Mouse (Mus musculus) ZHBTc4 (cell line): ENCODE measurements around the gene Ankrd13a.

Experiments used
- DNase-seq: peaks from one replicate; pipeline ENCODE4 v3.0.0-alpha.2; 2011; ENCODE audit warnings: low read depth, low spot score

Ankrd13a gene

GRCm38 (mm10) chr5:114797253-114797652 is 22.8 kb downstream of the Ankrd13a start:
- DNase-seq = no peak

GRCm38 (mm10) chr5:114799848-114800247 is 25.4 kb downstream of the Ankrd13a start:
- DNase-seq = no peak

GRCm38 (mm10) chr5:114801049-114801448 is 26.6 kb downstream of the Ankrd13a start:
- DNase-seq = peak; percentile 92

GRCm38 (mm10) chr5:114801841-114802240 is 27.4 kb downstream of the Ankrd13a start:
- peak; percentile 84 for DNase-seq

GRCm38 (mm10) chr5:114803231-114803630 is 28.8 kb downstream of the Ankrd13a start:
- peak; percentile 66 for DNase-seq

GRCm38 (mm10) chr5:114804335-114804734 is 29.9 kb downstream of the Ankrd13a start:
- no peak for DNase-seq

- DNase-seq = no peak
These were observed 30.5 kb downstream of the Ankrd13a start for GRCm38 (mm10) chr5:114804958-114805357.

GRCm38 (mm10) chr5:114805436-114806350 is 31.2 kb downstream of the Ankrd13a start:
- DNase-seq = no peak

GRCm38 (mm10) chr5:114806636-114807035 is 32.2 kb downstream of the Ankrd13a start:
- no peak for DNase-seq

GRCm38 (mm10) chr5:114807063-114807462 is 32.6 kb downstream of the Ankrd13a start:
- DNase-seq = no peak

- DNase-seq = no peak
These were observed 33.0 kb downstream of the Ankrd13a start for GRCm38 (mm10) chr5:114807468-114807867.

- DNase-seq = no peak
These were observed 33.4 kb downstream of the Ankrd13a start for GRCm38 (mm10) chr5:114807893-114808292.

- no peak for DNase-seq
These were observed 33.9 kb downstream of the Ankrd13a start for GRCm38 (mm10) chr5:114808385-114808784.

GRCm38 (mm10) chr5:114809181-114809756 is 34.8 kb downstream of the Ankrd13a start:
- DNase-seq = no peak

GRCm38 (mm10) chr5:114809826-114810225 is 35.3 kb downstream of the Ankrd13a start:
- no peak for DNase-seq

GRCm38 (mm10) chr5:114813525-114814181 is 39.2 kb downstream of the Ankrd13a start:
- DNase-seq = peak; percentile 93

- no peak for DNase-seq
These were observed 42.1 kb downstream of the Ankrd13a start for GRCm38 (mm10) chr5:114816599-114816998.

GRCm38 (mm10) chr5:114818124-114818523 is 43.6 kb downstream of the Ankrd13a start:
- DNase-seq = no peak

- DNase-seq = peak; percentile 90
These were observed 48.6 kb downstream of the Ankrd13a start, which contains the start of gene 1500011B03Rik for GRCm38 (mm10) chr5:114822796-114823688. Gene 1500011B03Rik (minus strand): TSS chr5:114823468.

- DNase-seq = peak; percentile 84
These were observed 49.7 kb downstream of the Ankrd13a start for GRCm38 (mm10) chr5:114824197-114824596.
